Mouse (Mus musculus): ENCODE data around the gene Phc1. TPM values are rescaled to one million over a fixed set of nuclear protein-coding genes. Genes with fewer than 3 reads are reported as not detected.

The Phc1 gene
- total RNA-seq, 1 experiment from 2014 or later, result 4.1 TPM

DNA sequence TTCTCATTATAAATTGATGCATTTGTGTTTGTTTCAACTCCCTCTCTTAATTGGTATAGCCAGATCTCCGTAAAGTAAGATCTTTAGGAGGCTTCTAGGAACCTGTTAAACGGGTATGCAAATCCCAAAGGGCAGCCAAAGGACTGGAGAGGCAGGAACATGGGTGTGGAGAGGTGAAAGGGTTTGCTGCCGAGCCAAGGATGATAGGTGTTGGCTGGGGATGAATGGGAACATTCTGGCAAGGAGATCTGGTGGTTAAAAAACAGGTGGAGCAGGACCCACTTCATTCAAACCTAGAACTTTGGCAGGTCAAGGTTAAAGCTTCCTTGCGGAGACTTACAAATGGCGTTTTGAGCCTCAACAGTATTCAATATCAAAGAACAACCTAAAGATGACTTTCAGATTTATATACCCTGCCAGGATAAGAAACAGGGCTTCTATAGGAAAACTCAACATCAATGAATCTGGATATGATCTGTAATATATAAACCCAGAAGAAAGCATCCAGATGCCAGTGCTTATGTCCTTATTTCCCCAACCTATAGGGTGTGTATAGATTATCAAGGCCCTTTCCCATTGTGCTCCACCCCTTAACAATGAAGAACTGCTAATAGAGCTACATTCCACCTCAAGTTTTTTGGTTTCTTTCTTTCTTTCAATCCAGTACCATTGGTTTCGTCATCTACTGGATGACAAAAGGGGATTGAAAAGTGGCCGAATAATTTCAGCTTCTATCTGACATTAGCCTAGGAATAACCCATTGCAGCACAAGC lies 863 bp upstream of the Phc1 start:
- ATAC-seq (replicated peaks; ENCODE audit: insufficient number of reproducible peaks, low FRiP score, low TSS enrichment, poor library complexity, severe bottlenecking), result no peak

DNA sequence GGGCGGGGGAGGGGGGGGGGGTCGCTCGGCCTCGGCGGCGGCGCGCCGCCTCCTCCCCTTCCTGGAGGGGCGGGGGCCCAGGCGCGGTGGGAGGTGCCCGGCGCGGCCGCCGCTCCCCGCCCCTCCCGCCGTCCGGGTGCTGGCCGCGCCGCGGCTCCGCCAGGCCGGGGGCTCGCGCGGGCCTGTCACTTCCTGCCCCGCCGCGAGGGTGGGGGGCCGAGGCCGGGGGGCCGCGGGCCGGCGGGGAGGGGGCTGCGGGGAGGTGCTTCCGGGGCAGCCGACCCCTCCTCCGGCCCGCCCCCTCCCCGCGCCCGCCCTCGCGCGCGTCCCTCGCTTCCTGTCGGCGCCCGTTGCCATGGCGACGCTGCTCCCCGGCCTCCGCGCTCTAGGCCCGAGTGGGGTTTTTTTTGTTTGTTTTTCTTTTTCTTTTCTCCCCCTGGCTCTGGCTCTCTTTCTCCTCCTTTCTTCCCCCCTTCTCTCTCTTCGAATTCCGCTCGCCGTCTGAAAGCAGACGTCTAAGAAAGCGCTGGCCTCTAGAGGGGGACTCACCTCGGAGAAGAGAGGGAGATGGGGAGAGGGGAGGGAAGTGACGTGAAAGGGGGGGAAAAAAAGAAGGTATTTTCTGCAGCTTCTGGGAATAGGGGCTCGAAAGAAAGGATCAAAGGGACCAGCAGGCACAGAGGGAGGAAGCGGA lies 566 bp downstream of the Phc1 start:
- 0 out of 2 replicates have a peak, but pooled peaks have one; percentile 44 for ATAC-seq (replicated peaks; ENCODE audit: insufficient number of reproducible peaks, low FRiP score, low TSS enrichment, poor library complexity, severe bottlenecking)

- peak; percentile 59 for ATAC-seq (replicated peaks; ENCODE audit: insufficient number of reproducible peaks, low FRiP score, low TSS enrichment, poor library complexity, severe bottlenecking)
These were observed 1.2 kb downstream of the Phc1 start for GRCm38 (mm10) chr6:122339047-122339647.

GRCm38 (mm10) chr6:122337546-122337945 lies 2.8 kb downstream of the Phc1 start:
- ATAC-seq (replicated peaks; ENCODE audit: insufficient number of reproducible peaks, low FRiP score, low TSS enrichment, poor library complexity, severe bottlenecking), result no peak

DNA sequence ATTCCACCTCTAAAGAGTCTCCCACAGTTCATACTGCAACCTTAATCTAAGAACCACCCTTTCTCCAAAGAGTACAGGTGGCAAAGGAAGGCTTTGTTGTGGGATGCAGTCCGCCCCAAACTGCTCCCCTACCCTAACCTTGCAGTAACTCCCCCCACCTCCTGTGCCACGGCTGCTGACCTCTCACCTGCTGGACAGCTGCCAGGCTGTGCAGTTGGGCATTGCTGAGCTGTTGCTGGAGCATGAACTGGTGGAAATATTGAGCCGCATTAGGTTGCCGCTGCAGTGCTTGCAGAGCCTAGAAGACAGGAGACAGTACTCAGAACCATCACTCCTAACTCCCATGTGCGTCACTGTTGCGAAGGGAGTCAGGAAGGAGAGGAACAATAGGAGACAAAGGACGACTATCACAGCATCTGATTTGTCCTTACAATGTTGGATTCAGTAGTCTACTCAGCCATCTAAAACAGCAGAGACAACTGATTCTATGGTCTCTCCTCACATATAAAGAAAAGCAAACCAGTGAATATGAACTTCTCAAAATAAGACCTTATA lies 5.5 kb downstream of the Phc1 start:
- no peak for ATAC-seq (replicated peaks; ENCODE audit: insufficient number of reproducible peaks, low FRiP score, low TSS enrichment, poor library complexity, severe bottlenecking)

DNA sequence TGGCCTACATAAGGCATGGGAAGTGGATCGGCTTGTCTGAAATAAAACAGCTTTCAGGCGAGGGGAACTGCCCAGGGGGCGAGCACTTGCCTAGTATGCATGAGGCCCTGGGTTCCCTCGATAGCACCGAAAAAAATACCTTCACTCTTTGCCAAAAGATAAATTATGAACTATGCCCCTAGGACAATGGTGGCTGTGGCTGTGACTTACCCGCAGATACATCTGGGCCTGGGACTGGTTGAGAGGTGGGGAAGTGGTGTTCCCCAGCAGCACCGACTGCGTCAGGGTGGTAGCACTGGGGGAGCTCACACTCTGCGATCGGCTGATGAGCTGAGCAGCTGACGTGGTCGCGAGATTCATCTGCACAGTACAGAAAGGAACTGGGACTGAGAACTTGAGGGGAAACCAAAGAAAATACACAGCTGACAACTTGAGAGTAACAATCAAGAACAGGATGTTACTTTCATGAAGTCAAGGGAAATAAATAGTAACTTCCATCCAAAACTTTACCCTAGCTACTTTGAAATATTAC lies 7.2 kb downstream of the Phc1 start:
- no peak for ATAC-seq (replicated peaks; ENCODE audit: insufficient number of reproducible peaks, low FRiP score, low TSS enrichment, poor library complexity, severe bottlenecking)

GRCm38 (mm10) chr6:122325361-122325975 lies 14.9 kb downstream of the Phc1 start:
- ATAC-seq (replicated peaks; ENCODE audit: insufficient number of reproducible peaks, low FRiP score, low TSS enrichment, poor library complexity, severe bottlenecking), result no peak

- no peak for ATAC-seq (replicated peaks; ENCODE audit: insufficient number of reproducible peaks, low FRiP score, low TSS enrichment, poor library complexity, severe bottlenecking)
These were observed 21.6 kb downstream of the Phc1 start for GRCm38 (mm10) chr6:122318726-122319125.

DNA sequence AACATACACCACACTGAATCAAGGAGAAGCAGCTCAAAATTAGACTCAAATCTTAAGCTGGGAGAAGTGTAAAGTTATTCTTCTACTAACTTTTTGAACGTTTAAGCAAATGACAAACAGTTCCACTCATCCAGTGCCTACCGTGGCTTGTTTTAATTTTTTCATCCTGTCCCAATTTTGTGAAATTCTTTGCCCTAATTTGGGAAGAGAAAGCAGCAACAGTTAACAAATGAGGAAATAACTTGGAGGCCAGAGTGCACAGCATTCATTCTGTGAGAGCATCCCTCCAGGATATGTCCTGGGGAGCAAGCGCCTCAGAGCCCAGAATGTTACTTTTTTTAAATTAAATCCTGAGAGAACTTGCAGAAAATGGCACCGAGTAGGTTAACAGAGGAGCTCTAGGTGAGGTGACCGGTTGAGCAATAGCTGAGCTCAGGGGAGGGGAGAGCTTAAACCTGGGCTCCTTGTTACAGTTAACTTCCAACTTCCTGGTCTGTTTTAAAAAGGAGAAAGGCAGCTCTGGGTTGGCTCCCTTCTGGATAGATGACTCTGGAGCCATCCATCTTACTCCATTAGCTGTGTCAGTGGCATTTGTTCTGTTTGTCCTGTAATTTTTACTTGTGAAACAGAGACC lies 30.1 kb downstream of the Phc1 start:
- no peak for ATAC-seq (replicated peaks; ENCODE audit: insufficient number of reproducible peaks, low FRiP score, low TSS enrichment, poor library complexity, severe bottlenecking)

GRCm38 (mm10) chr6:122309446-122309960 lies 30.9 kb downstream of the Phc1 start:
- no peak for ATAC-seq (replicated peaks; ENCODE audit: insufficient number of reproducible peaks, low FRiP score, low TSS enrichment, poor library complexity, severe bottlenecking)

DNA sequence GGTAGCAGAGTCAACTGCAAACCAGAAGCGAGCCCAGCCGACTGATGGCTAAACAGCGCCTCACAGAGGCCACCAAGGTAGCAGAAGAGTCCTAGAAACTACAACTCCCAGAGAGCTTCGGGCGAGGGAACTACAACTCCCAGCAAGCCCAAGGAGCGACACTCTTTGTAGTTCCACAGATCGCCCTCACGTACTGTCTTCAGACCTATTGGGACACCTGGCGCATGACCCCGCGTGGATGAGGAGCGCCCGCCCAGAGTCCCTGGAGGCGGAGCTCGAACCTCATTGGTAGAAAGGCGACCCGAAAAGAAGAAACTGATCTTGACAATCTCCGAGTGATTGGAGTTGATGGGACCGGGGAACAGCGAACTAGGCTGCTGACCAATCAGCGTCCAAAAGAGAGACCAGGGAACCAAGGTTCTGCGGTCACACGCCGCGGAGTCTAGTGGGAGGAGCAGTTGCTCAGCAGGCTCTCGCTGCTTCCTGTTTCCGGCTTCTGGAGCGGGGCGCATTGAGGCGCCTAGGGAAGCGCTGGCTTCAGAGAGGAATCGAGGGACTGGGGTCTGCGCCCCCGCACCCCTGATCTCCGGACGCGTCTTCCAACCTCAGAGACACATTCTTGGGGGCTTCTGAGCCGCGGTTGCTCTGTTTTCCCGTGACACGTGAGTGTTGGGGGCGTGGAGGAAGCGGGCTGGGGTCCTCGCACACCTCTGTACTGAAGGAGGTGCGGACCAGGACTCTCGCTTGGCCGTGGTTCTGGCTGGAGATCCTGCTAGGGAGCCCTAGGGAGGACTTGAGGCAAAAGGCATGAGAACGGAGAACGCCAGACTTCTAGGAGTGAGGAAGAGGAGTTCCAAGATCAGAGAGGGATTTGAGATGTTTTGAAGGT lies 31.6 kb downstream of the Phc1 start, which contains the start of gene M6pr:
M6pr (plus strand) TSS at position 216 of the 889 bp plus-strand sequence.
- ATAC-seq (replicated peaks; ENCODE audit: insufficient number of reproducible peaks, low FRiP score, low TSS enrichment, poor library complexity, severe bottlenecking), result peak; percentile 92

GRCm38 (mm10) chr6:122308136-122308504 lies 32.2 kb downstream of the Phc1 start:
- ATAC-seq (replicated peaks; ENCODE audit: insufficient number of reproducible peaks, low FRiP score, low TSS enrichment, poor library complexity, severe bottlenecking), result no peak

DNA sequence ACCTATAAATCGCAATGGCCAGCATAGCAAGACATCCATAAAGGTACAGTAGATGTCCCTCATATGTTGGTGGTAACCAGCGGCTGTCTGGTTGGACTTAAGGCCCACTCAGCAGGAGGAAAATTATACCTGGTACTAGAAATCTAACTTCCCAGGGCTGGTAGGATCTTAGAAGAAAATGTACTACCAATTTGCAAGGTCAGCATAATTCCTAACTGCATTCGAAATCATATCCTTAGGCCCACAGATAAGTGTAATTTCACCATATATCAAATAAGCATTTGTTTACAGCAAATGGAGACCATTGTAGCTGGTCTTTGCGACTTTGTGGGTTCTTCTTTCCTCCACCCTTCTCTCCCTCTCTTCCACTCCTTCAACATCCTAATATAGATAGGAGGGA lies 33.7 kb downstream of the Phc1 start:
- no peak for ATAC-seq (replicated peaks; ENCODE audit: insufficient number of reproducible peaks, low FRiP score, low TSS enrichment, poor library complexity, severe bottlenecking)

- no peak for ATAC-seq (replicated peaks; ENCODE audit: insufficient number of reproducible peaks, low FRiP score, low TSS enrichment, poor library complexity, severe bottlenecking)
These were observed 35.4 kb downstream of the Phc1 start for GRCm38 (mm10) chr6:122304790-122305555.

DNA sequence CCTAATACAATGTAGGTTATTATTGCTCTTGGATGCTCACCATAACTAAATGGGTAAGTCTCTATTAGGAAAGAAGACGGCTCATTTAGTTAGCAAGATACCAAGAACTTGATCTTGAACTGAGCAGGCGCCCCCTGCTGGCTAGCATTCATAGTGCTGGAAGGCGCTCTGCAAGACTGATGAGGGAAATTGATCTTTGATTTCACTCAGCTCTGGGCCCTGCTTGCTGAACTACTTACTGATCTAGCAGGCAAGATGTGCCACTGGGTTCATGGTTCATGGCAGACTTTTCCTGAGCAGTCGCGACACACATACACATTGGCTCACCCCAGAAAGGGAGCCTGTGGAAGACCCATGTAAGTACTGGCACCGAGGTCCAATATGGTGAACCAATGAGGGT lies 36.0 kb downstream of the Phc1 start:
- no peak for ATAC-seq (replicated peaks; ENCODE audit: insufficient number of reproducible peaks, low FRiP score, low TSS enrichment, poor library complexity, severe bottlenecking)

DNA sequence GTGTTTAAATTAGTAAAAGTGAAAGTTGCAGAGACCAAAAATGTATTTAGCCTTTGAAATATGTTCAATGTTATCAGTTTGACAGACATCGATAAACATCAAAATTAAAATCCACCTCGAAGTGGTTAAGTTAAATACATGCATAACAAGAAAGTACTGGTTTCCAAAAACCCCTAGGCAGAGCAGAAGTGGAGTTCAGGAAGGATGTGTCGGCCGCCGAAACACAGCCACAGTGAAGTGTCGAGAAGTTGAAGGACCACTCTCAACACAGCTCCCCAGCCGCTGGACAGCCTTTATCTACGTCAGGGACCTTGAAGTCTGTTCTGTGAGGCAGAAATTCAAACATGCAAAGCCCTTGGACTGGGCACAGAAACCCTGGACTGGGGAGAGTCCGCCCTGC lies 36.8 kb downstream of the Phc1 start:
- no peak for ATAC-seq (replicated peaks; ENCODE audit: insufficient number of reproducible peaks, low FRiP score, low TSS enrichment, poor library complexity, severe bottlenecking)

DNA sequence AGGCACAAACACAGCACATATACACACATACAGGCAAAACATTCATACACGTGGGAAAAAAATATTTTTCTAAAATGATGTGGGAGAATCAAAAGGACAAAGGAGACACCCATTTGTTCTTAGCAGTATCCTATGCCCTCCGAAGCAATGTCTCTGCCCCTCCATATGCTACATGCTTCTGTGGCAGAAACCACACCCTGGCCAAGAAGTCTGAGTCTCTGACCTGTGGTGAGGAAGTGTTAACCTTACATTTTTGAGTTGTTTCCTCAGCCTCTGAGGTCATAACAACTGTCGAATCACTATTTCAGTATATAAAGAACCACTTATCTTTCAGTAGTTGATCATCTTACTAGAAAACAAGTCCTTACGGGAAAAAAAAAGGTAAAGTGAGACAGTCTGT lies 37.7 kb downstream of the Phc1 start:
- ATAC-seq (replicated peaks; ENCODE audit: insufficient number of reproducible peaks, low FRiP score, low TSS enrichment, poor library complexity, severe bottlenecking), result peak; percentile 47; the same call in 1 of the 2 replicates
